Mouse (Mus musculus): ENCODE data around the gene Clcn1.

DNA sequence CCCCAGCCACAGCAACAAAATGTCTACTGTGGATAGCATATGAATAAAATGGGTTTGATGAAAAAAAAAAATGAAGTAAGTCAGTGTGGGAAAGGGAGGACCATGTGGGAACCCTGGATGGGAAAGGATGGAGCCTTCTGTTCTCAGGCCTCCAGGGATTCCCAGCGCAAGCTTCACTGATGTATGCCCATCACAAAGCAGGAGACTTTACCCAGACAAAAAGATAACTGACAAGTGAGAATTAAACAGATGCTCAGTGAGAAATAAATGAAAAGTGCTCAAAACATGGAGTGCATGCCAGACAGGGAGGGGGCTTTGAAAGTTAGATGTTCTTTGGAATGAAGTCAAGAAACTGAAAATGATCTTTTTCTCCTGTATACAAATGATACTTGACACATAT, 38.5 kb upstream of the Clcn1 start:
- TF ChIP-seq HCFC1 (IDR thresholded peaks at IDR 0.05; ENCODE audit: borderline replicate concordance, insufficient read depth, low read length) (no peak), ZC3H11A (IDR thresholded peaks at IDR 0.05; ENCODE audit: borderline replicate concordance, low read depth, low read length) (no peak)

Data from ES-E14 (cell line).